Mouse (Mus musculus): ENCODE data around the gene Skap1. TPM values are rescaled to one million over a fixed set of nuclear protein-coding genes. Genes with fewer than 3 reads are reported as not detected.

Gene Skap1
- polyA plus RNA-seq, 1 experiment from 2014 or later: 15.2 TPM

GRCm38 (mm10) chr11:96553091-96553490 is 88.7 kb downstream of the Skap1 start:
- Histone ChIP-seq H3K4me1 (ENCODE audit: control insufficient read depth, insufficient read depth, low read length) (peaks cover 7% of the 10 kb centered on the region; the same call in 1 of the 2 replicates), H3K27ac (ENCODE audit: low read depth, low read length) (no peak overlapping the region), H3K4me3 (ENCODE audit: low read length) (no peak overlapping the region), H3K9me3 (ENCODE audit: control insufficient read depth, low read length) (no peaks in the 10 kb centered on the region), H3K27me3 (ENCODE audit: control insufficient read depth, insufficient read depth, low read length) (no peaks in the 10 kb centered on the region), H3K36me3 (ENCODE audit: control insufficient read depth, insufficient read depth, low read length) (no peaks in the 10 kb centered on the region), H3K9ac (ENCODE audit: low read depth, low read length) (no peak overlapping the region), H3K4me2 (replicated peaks; ENCODE audit: low read depth, low read length) (peak overlapping the region; percentile 38)
- no peak for ATAC-seq (ENCODE audit: low FRiP score, low TSS enrichment)
- 8% methylated on average over 15 of the region's 15 CpGs for WGBS

GRCm38 (mm10) chr11:96560229-96560628 is 95.8 kb downstream of the Skap1 start:
- Histone ChIP-seq H3K9me3 (ENCODE audit: control insufficient read depth, low read length) (no peaks in the 10 kb centered on the region), H3K36me3 (ENCODE audit: control insufficient read depth, insufficient read depth, low read length) (no peaks in the 10 kb centered on the region), H3K4me1 (ENCODE audit: control insufficient read depth, insufficient read depth, low read length) (0 out of 2 replicates have a peak, but pooled peaks cover under 1% of the 10 kb centered on the region), H3K27ac (ENCODE audit: low read depth, low read length) (no peak overlapping the region), H3K27me3 (ENCODE audit: control insufficient read depth, insufficient read depth, low read length) (no peaks in the 10 kb centered on the region), H3K4me3 (ENCODE audit: low read length) (no peak overlapping the region), H3K4me2 (replicated peaks; ENCODE audit: low read depth, low read length) (no peak overlapping the region), H3K9ac (ENCODE audit: low read depth, low read length) (no peak overlapping the region)
- ATAC-seq (ENCODE audit: low FRiP score, low TSS enrichment): no peak
- WGBS: 42% methylated on average over 5 of the region's 5 CpGs

GRCm38 (mm10) chr11:96564088-96564487 is 99.7 kb downstream of the Skap1 start:
- H3K9me3 ChIP-seq (ENCODE audit: control insufficient read depth, low read length): no peaks in the 10 kb centered on the region
- ATAC-seq (ENCODE audit: low FRiP score, low TSS enrichment): no peak
- WGBS: 81% methylated on average over 1 of the region's 1 CpGs
- H3K4me1 ChIP-seq (ENCODE audit: control insufficient read depth, insufficient read depth, low read length): 0 out of 2 replicates have a peak, but pooled peaks cover 3% of the 10 kb centered on the region
- H3K4me2 ChIP-seq (replicated peaks; ENCODE audit: low read depth, low read length): no peak overlapping the region
- H3K4me3 ChIP-seq (ENCODE audit: low read length): no peak overlapping the region
- no peaks in the 10 kb centered on the region for H3K27me3 ChIP-seq (ENCODE audit: control insufficient read depth, insufficient read depth, low read length)
- H3K36me3 ChIP-seq (ENCODE audit: control insufficient read depth, insufficient read depth, low read length): no peaks in the 10 kb centered on the region
- H3K27ac ChIP-seq (ENCODE audit: low read depth, low read length): no peak overlapping the region
- no peak overlapping the region for H3K9ac ChIP-seq (ENCODE audit: low read depth, low read length)

- Histone ChIP-seq H3K9ac (ENCODE audit: low read depth, low read length) (no peak overlapping the region), H3K9me3 (ENCODE audit: control insufficient read depth, low read length) (no peaks in the 10 kb centered on the region), H3K36me3 (ENCODE audit: control insufficient read depth, insufficient read depth, low read length) (no peaks in the 10 kb centered on the region), H3K4me2 (replicated peaks; ENCODE audit: low read depth, low read length) (no peak overlapping the region), H3K4me1 (ENCODE audit: control insufficient read depth, insufficient read depth, low read length) (peaks cover 7% of the 10 kb centered on the region; the same call in 1 of the 2 replicates), H3K27ac (ENCODE audit: low read depth, low read length) (no peak overlapping the region), H3K27me3 (ENCODE audit: control insufficient read depth, insufficient read depth, low read length) (no peaks in the 10 kb centered on the region), H3K4me3 (ENCODE audit: low read length) (no peak overlapping the region)
- ATAC-seq (ENCODE audit: low FRiP score, low TSS enrichment): no peak
- WGBS: 45% methylated on average over 3 of the region's 3 CpGs
Observed at GRCm38 (mm10) chr11:96572515-96572914, 108.1 kb downstream of the Skap1 start.

GRCm38 (mm10) chr11:96576491-96577427 is 112.4 kb downstream of the Skap1 start:
- H3K4me1 ChIP-seq (ENCODE audit: control insufficient read depth, insufficient read depth, low read length): peaks cover 29% of the 10 kb centered on the region
- H3K9ac ChIP-seq (ENCODE audit: low read depth, low read length): no peak overlapping the region
- H3K36me3 ChIP-seq (ENCODE audit: control insufficient read depth, insufficient read depth, low read length): no peaks in the 10 kb centered on the region
- no peaks in the 10 kb centered on the region for H3K27me3 ChIP-seq (ENCODE audit: control insufficient read depth, insufficient read depth, low read length)
- ATAC-seq (ENCODE audit: low FRiP score, low TSS enrichment): no peak
- no peaks in the 10 kb centered on the region for H3K9me3 ChIP-seq (ENCODE audit: control insufficient read depth, low read length)
- no peak overlapping the region for H3K4me2 ChIP-seq (replicated peaks; ENCODE audit: low read depth, low read length)
- H3K4me3 ChIP-seq (ENCODE audit: low read length): no peak overlapping the region
- 30% methylated on average over 14 of the region's 14 CpGs for WGBS
- H3K27ac ChIP-seq (ENCODE audit: low read depth, low read length): no peak overlapping the region

- no peaks in the 10 kb centered on the region for H3K9me3 ChIP-seq (ENCODE audit: control insufficient read depth, low read length)
- H3K36me3 ChIP-seq (ENCODE audit: control insufficient read depth, insufficient read depth, low read length): no peaks in the 10 kb centered on the region
- peak overlapping the region; percentile 34 for H3K4me2 ChIP-seq (replicated peaks; ENCODE audit: low read depth, low read length)
- H3K27ac ChIP-seq (ENCODE audit: low read depth, low read length): peak overlapping the region; percentile 45; the same call in 1 of the 2 replicates
- peak overlapping the region; percentile 22; the same call in 1 of the 2 replicates for H3K4me3 ChIP-seq (ENCODE audit: low read length)
- 3% methylated on average over 25 of the region's 25 CpGs for WGBS
- H3K4me1 ChIP-seq (ENCODE audit: control insufficient read depth, insufficient read depth, low read length): peaks cover 34% of the 10 kb centered on the region
- peak; percentile 75 for ATAC-seq (ENCODE audit: low FRiP score, low TSS enrichment)
- H3K27me3 ChIP-seq (ENCODE audit: control insufficient read depth, insufficient read depth, low read length): no peaks in the 10 kb centered on the region
- no peak overlapping the region for H3K9ac ChIP-seq (ENCODE audit: low read depth, low read length)
Observed at GRCm38 (mm10) chr11:96578551-96579283, 114.3 kb downstream of the Skap1 start.

GRCm38 (mm10) chr11:96581604-96582384 is 117.4 kb downstream of the Skap1 start:
- H3K27me3 ChIP-seq (ENCODE audit: control insufficient read depth, insufficient read depth, low read length): no peaks in the 10 kb centered on the region
- no peak overlapping the region for H3K27ac ChIP-seq (ENCODE audit: low read depth, low read length)
- H3K36me3 ChIP-seq (ENCODE audit: control insufficient read depth, insufficient read depth, low read length): no peaks in the 10 kb centered on the region
- no peak overlapping the region for H3K4me2 ChIP-seq (replicated peaks; ENCODE audit: low read depth, low read length)
- no peaks in the 10 kb centered on the region for H3K9me3 ChIP-seq (ENCODE audit: control insufficient read depth, low read length)
- H3K4me1 ChIP-seq (ENCODE audit: control insufficient read depth, insufficient read depth, low read length): peaks cover 31% of the 10 kb centered on the region
- no peak for ATAC-seq (ENCODE audit: low FRiP score, low TSS enrichment)
- WGBS: 48% methylated on average over 10 of the region's 10 CpGs
- no peak overlapping the region for H3K4me3 ChIP-seq (ENCODE audit: low read length)
- no peak overlapping the region for H3K9ac ChIP-seq (ENCODE audit: low read depth, low read length)

- Histone ChIP-seq H3K4me2 (replicated peaks; ENCODE audit: low read depth, low read length) (no peak overlapping the region), H3K4me1 (ENCODE audit: control insufficient read depth, insufficient read depth, low read length) (peaks cover 26% of the 10 kb centered on the region), H3K4me3 (ENCODE audit: low read length) (no peak overlapping the region), H3K36me3 (ENCODE audit: control insufficient read depth, insufficient read depth, low read length) (no peaks in the 10 kb centered on the region), H3K9me3 (ENCODE audit: control insufficient read depth, low read length) (no peaks in the 10 kb centered on the region), H3K9ac (ENCODE audit: low read depth, low read length) (no peak overlapping the region), H3K27me3 (ENCODE audit: control insufficient read depth, insufficient read depth, low read length) (no peaks in the 10 kb centered on the region), H3K27ac (ENCODE audit: low read depth, low read length) (no peak overlapping the region)
- 30% methylated on average over 10 of the region's 10 CpGs for WGBS
- ATAC-seq (ENCODE audit: low FRiP score, low TSS enrichment): no peak
Observed at GRCm38 (mm10) chr11:96582595-96582994, 118.2 kb downstream of the Skap1 start.
